Mouse (Mus musculus): ENCODE results near the gene Lrrc36. TPM values are rescaled to one million over a fixed set of nuclear protein-coding genes. Genes with fewer than 3 reads are reported as not detected.

Lrrc36 gene
- polyA plus RNA-seq, 1 experiment from 2014 or later, result 1.2 TPM

GRCm38 (mm10) chr8:105506977-105507376, 93.6 kb downstream of the Lrrc36 start:
- no peaks in the 10 kb centered on the region for H3K27me3 ChIP-seq (ENCODE audit: control insufficient read depth, insufficient read depth, low read length)
- no peaks in the 10 kb centered on the region for H3K9me3 ChIP-seq (ENCODE audit: control insufficient read depth, low read length)
- no peaks in the 10 kb centered on the region for H3K36me3 ChIP-seq (ENCODE audit: control insufficient read depth, insufficient read depth, low read length)
- H3K4me3 ChIP-seq (ENCODE audit: low read depth, low read length), result no peak overlapping the region
- H3K9ac ChIP-seq (ENCODE audit: low read length), result no peak overlapping the region
- no peak overlapping the region for H3K4me2 ChIP-seq (ENCODE audit: low read depth, low read length, severe bottlenecking)
- 85% methylated on average over 6 of the region's 6 CpGs for WGBS
- no peaks in the 10 kb centered on the region for H3K4me1 ChIP-seq (replicated peaks; ENCODE audit: control insufficient read depth, insufficient read depth, low read length)
- ATAC-seq (replicated peaks; ENCODE audit: low FRiP score) (no peak), DNase-seq (ENCODE audit: low spot score) (no peak)
- no peak overlapping the region for H3K27ac ChIP-seq (ENCODE audit: low read depth, low read length)

- Histone ChIP-seq H3K9me3 (ENCODE audit: control insufficient read depth, low read length) (no peaks in the 10 kb centered on the region), H3K4me1 (replicated peaks; ENCODE audit: control insufficient read depth, insufficient read depth, low read length) (no peaks in the 10 kb centered on the region), H3K4me3 (ENCODE audit: low read depth, low read length) (no peak overlapping the region), H3K9ac (ENCODE audit: low read length) (0 out of 2 replicates have a peak overlapping the region, but pooled peaks have one; percentile 10), H3K27ac (ENCODE audit: low read depth, low read length) (no peak overlapping the region), H3K4me2 (ENCODE audit: low read depth, low read length, severe bottlenecking) (no peak overlapping the region), H3K27me3 (ENCODE audit: control insufficient read depth, insufficient read depth, low read length) (no peaks in the 10 kb centered on the region), H3K36me3 (ENCODE audit: control insufficient read depth, insufficient read depth, low read length) (no peaks in the 10 kb centered on the region)
- ATAC-seq (replicated peaks; ENCODE audit: low FRiP score), result no peak
- WGBS, result 53% methylated on average over 1 of the region's 2 CpGs
- DNase-seq (ENCODE audit: low spot score), result no peak
Observed at GRCm38 (mm10) chr8:105508758-105509157, 95.4 kb downstream of the Lrrc36 start.

- H3K27ac ChIP-seq (ENCODE audit: low read depth, low read length), result no peak overlapping the region
- H3K4me1 ChIP-seq (replicated peaks; ENCODE audit: control insufficient read depth, insufficient read depth, low read length), result no peaks in the 10 kb centered on the region
- no peaks in the 10 kb centered on the region for H3K36me3 ChIP-seq (ENCODE audit: control insufficient read depth, insufficient read depth, low read length)
- DNase-seq (ENCODE audit: low spot score), result no peak
- no peak overlapping the region for H3K4me3 ChIP-seq (ENCODE audit: low read depth, low read length)
- H3K9ac ChIP-seq (ENCODE audit: low read length), result no peak overlapping the region
- WGBS, result 53% methylated on average over 12 of the region's 12 CpGs
- H3K27me3 ChIP-seq (ENCODE audit: control insufficient read depth, insufficient read depth, low read length), result no peaks in the 10 kb centered on the region
- H3K4me2 ChIP-seq (ENCODE audit: low read depth, low read length, severe bottlenecking), result no peak overlapping the region
- ATAC-seq (replicated peaks; ENCODE audit: low FRiP score), result no peak
- H3K9me3 ChIP-seq (ENCODE audit: control insufficient read depth, low read length), result no peaks in the 10 kb centered on the region
Observed at GRCm38 (mm10) chr8:105509997-105510735, 96.8 kb downstream of the Lrrc36 start.

Other genes starting within 250 kb of the Lrrc36 start
- 63.3 and 67.9 TPM in 2 replicates for gene Cbfb, start 242.9 kb upstream of the Lrrc36 start, polyA plus RNA-seq (2014; fragmentation: Nextera tagmentation; extraction: Ambion mirVana)
- gene D230025D16Rik, start 188.4 kb upstream of the Lrrc36 start, polyA plus RNA-seq (2014; fragmentation: Nextera tagmentation; extraction: Ambion mirVana), result 26.3 and 29.7 TPM in 2 replicates
- 2.9 and 4.3 TPM in 2 replicates for gene B3gnt9, start 158.4 kb upstream of the Lrrc36 start, polyA plus RNA-seq (2014; fragmentation: Nextera tagmentation; extraction: Ambion mirVana)
- 12.0 and 12.5 TPM in 2 replicates for gene Tradd, start 149.0 kb upstream of the Lrrc36 start, polyA plus RNA-seq (2014; fragmentation: Nextera tagmentation; extraction: Ambion mirVana)
- 0.53 and 0.69 TPM in 2 replicates for gene Fbxl8, start 148.9 kb upstream of the Lrrc36 start, polyA plus RNA-seq (2014; fragmentation: Nextera tagmentation; extraction: Ambion mirVana)
- gene Hsf4, start 143.8 kb upstream of the Lrrc36 start, polyA plus RNA-seq (2014; fragmentation: Nextera tagmentation; extraction: Ambion mirVana), result not detected in 2 replicates
- 1.6 and 2.1 TPM in 2 replicates for gene Nol3, start 137.4 kb upstream of the Lrrc36 start, polyA plus RNA-seq (2014; fragmentation: Nextera tagmentation; extraction: Ambion mirVana)
- gene 4931428F04Rik, start 123.7 kb upstream of the Lrrc36 start, polyA plus RNA-seq (2014; fragmentation: Nextera tagmentation; extraction: Ambion mirVana), result 23.4 and 30.3 TPM in 2 replicates
- gene Exoc3l, start 117.5 kb upstream of the Lrrc36 start, polyA plus RNA-seq (2014; fragmentation: Nextera tagmentation; extraction: Ambion mirVana), result 10.3 TPM in 2 replicates
- gene E2f4, start 115.9 kb upstream of the Lrrc36 start, polyA plus RNA-seq (2014; fragmentation: Nextera tagmentation; extraction: Ambion mirVana), result 122 and 135 TPM in 2 replicates
- gene Elmo3, start 108.0 kb upstream of the Lrrc36 start, polyA plus RNA-seq (2014; fragmentation: Nextera tagmentation; extraction: Ambion mirVana), result 2.4 and 2.6 TPM in 2 replicates
- 2.0 TPM in 2 replicates for gene Lrrc29, start 87.3 kb upstream of the Lrrc36 start, polyA plus RNA-seq (2014; fragmentation: Nextera tagmentation; extraction: Ambion mirVana)
- gene Tmem208, start 87.2 kb upstream of the Lrrc36 start, polyA plus RNA-seq (2014; fragmentation: Nextera tagmentation; extraction: Ambion mirVana), result 80.7 and 85.0 TPM in 2 replicates
- gene Fhod1, start 65.6 kb upstream of the Lrrc36 start, polyA plus RNA-seq (2014; fragmentation: Nextera tagmentation; extraction: Ambion mirVana), result 2.2 and 2.5 TPM in 2 replicates
- 5.8 and 7.7 TPM in 2 replicates for gene Slc9a5, start 64.7 kb upstream of the Lrrc36 start, polyA plus RNA-seq (2014; fragmentation: Nextera tagmentation; extraction: Ambion mirVana)
- 1.3 and 1.5 TPM in 2 replicates for gene Plekhg4, start 40.3 kb upstream of the Lrrc36 start, polyA plus RNA-seq (2014; fragmentation: Nextera tagmentation; extraction: Ambion mirVana)
- gene Kctd19, start 69 bp upstream of the Lrrc36 start, polyA plus RNA-seq (2014; fragmentation: Nextera tagmentation; extraction: Ambion mirVana), result not detected in 2 replicates
- gene Tppp3, start 58.0 kb downstream of the Lrrc36 start, polyA plus RNA-seq (2014; fragmentation: Nextera tagmentation; extraction: Ambion mirVana), result 36.1 and 37.7 TPM in 2 replicates
- 20.2 and 24.6 TPM in 2 replicates for gene Zdhhc1, start 83.3 kb downstream of the Lrrc36 start, polyA plus RNA-seq (2014; fragmentation: Nextera tagmentation; extraction: Ambion mirVana)
- 13.5 and 13.6 TPM in 2 replicates for gene Hsd11b2, start 105.2 kb downstream of the Lrrc36 start, polyA plus RNA-seq (2014; fragmentation: Nextera tagmentation; extraction: Ambion mirVana)
- 99.2 and 108 TPM in 2 replicates for gene Atp6v0d1, start 152.5 kb downstream of the Lrrc36 start, polyA plus RNA-seq (2014; fragmentation: Nextera tagmentation; extraction: Ambion mirVana)
- 18.2 and 18.9 TPM in 2 replicates for gene Ripor1, start 191.7 kb downstream of the Lrrc36 start, polyA plus RNA-seq (2014; fragmentation: Nextera tagmentation; extraction: Ambion mirVana)
- 134 and 145 TPM in 2 replicates for gene Ctcf, start 223.0 kb downstream of the Lrrc36 start, polyA plus RNA-seq (2014; fragmentation: Nextera tagmentation; extraction: Ambion mirVana)
- 0.49 and 1.6 TPM in 2 replicates for gene Agrp, start 223.8 kb downstream of the Lrrc36 start, polyA plus RNA-seq (2014; fragmentation: Nextera tagmentation; extraction: Ambion mirVana)